Mouse (Mus musculus): Measurements from ENCODE around the gene Serpina3f. TPM values are rescaled to one million over a fixed set of nuclear protein-coding genes. Genes with fewer than 3 reads are reported as not detected.
A peak's percentile ranks its signal among the peaks of the same experiment; 100 is the strongest.
"Not testable (repeated sequence)": the region's sequence is repeated elsewhere in the genome, so short reads cannot be mapped to it uniquely, and the experiment has no call there.

Gene Serpina3f
- not detected for total RNA-seq (2021)
- long read RNA-seq, experiment 1, result 0 reads
- long read RNA-seq, experiment 2, result 0 reads

DNA sequence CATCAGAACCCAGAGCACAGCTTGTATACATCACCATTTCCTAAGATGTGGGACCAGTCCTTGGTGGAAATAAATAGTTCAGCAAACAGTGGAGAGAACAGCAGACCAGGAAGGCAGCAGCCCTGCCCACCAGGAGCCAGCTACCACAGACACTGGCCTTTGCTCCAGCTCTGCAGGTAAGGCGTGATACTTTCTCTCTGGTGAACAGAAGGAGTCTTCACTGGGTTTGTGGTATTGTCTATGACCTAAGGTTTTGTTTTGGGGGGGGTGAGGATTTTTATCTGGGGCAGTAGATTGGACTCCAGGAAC, at the start of gene Serpina3f:
TSS of gene Serpina3f (plus strand) at position 100 of the 309 bp plus-strand sequence.
- no peak for DNase-seq (ENCODE audit: low spot score in 2 of 2)

DNA sequence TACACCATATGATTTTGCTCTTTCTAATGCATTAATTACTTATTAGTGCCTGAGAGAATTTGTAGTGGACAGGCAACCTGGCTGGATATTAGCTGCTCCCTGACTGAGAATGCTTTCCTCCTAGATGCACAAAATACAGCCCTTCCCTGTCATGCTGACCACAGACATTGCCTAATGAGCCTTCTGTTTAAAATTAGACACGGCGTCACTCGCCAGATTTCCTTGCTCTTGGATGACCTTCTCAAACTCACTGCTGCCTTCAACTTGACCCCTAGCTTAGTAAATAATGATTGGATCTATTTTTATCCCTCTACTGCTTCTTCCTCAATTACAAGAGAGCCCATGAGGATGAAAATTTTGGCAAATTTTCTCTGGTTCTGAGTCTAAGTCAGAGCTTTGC, 39.6 kb upstream of the Serpina3f start:
- no peak for DNase-seq (ENCODE audit: low spot score in 2 of 2)

DNA sequence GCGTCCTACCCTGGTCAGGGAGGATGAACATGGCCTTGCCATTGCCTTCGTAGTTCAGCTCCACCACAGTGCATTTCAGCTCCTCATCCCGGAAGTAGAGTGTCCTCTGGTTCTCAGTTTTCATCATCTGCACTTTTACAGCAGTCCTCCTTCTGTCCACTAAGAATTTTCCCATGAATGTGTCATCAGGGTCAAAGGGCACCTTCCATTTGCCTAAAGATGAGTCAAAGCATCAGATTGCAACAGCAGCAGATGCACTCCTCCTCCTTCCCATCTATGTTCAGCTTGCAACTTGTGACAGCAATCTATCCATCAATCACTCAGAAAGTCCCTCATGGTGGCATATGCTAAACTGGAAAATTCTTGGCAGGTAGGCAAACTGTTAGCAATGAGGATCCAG, 38.7 kb upstream of the Serpina3f start:
- DNase-seq (ENCODE audit: low spot score in 2 of 2), result no peak

DNA sequence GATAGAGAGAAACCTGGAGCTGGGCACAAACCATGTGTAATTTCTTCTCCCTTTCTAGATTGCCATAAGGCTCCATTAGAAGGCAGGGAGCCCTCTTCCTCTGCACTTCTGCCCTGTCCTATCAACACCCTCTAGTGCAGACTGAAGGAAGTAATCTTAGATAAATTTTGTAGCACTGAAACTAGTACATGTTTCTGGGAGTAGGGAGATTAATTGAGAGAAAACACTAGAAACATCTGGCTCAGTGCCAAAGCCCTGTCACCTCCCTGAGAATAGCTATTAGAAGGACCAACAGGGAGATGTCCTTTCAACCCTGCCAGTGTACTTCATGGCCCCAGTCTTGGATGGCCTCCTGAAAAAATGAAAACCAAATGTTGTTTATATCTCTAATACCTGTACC, 35.8 kb upstream of the Serpina3f start:
- no peak for DNase-seq (ENCODE audit: low spot score in 2 of 2)

DNA sequence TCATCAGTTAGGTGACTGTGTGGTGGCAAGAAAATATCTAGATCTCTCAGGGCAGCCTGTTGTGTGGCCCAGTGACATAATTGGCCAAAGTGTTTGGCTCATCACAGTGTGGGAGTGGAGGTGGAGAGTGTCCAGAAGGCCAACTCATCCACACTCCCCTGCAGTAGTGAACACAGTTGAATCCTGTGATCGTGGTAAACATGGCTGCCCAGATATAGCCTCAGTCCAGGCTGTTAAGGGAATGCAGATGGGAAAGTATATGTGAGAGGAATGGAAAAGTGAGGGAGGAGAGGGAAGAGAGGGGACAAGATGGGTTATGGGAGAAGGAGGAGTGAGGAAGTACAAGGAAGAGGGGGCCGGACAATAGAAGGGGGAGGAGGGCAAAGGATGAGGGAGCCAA, 35.4 kb upstream of the Serpina3f start:
- no peak for DNase-seq (ENCODE audit: low spot score in 2 of 2)

DNA sequence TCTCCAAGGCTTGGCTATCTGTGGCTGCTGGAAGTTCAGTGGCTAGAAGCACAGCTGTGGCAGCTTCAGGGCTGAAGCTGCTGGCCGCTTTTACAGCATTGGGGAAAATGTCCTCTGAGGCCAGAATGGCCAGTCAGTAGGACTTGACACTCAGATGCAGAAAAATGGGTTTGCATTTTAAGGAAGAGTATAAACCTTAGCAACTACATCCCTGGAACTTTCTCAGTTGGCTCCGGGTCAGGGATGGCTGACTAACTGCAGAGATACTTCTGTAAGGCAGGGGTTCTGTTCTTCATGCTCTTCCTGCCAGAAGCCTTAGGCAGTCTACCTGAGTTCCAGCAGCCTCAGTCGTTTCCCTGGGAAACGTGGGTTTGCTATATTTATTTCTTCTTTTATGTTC, 29.3 kb upstream of the Serpina3f start:
- no peak for DNase-seq (ENCODE audit: low spot score in 2 of 2)

DNA sequence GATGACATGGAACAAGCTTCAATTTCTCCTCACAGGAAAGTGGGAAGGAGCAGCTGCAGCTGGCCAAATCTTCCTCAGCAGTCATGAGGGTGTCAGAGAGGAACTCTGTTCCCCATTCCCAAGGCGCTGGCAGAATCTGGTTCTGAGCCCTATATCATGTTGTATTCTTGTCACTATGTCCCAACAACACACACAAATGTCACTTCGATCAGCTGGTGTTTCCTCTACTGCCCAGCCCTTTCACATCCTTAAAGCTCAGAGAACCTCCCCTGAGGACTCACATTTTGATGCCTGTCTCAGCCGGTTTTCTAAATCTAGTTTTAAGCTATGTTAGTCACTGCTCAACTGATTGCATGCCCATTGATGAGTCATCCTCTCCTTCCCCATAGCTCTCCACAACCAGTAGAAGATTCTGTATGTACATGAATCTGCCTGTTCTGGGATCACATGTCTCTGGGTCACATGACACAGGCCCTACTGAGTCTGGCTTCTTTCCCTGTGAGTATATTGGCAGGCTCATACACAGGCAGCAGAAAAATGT, 28.2 kb upstream of the Serpina3f start:
- no peak for DNase-seq (ENCODE audit: low spot score in 2 of 2)

DNA sequence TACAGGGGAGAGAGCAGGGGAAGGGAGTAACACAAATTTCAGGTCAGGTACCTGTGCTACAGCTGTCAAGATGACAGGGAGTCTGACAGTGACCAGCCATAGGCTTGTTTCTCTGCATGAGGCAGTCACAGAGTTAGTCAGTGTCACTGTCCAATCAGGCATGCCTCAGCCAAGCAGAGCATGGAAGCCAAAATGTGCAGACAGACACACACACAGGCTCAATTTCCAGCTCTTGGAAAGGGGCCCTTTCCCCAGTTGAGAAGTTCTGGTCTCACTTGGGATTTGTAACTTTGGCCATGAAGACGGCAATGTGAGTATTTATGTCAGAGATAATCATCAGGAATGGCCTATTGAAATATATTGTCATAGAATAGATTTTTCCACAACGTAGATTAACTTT, 25.1 kb upstream of the Serpina3f start:
- DNase-seq (ENCODE audit: low spot score in 2 of 2), result no peak

DNA sequence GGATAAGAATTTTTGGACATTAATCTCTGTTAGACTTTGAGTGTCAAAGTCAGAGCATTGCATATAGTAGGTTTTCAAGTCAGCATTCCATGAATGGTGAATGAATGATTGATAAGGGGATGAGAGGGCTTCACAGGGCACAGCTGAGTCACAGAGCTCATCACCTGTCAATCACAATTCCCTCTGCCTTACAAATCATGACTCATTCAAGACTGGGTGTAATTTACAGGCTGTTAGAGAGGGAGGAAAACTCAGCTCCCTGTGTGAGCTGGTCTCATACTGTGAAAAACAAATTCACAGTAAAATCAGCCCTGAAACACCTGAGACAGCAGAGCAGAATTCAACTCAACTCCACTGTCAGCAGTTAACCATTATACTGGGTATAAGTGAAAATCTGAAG, 23.5 kb upstream of the Serpina3f start:
- DNase-seq (ENCODE audit: low spot score in 2 of 2), result no peak

DNA sequence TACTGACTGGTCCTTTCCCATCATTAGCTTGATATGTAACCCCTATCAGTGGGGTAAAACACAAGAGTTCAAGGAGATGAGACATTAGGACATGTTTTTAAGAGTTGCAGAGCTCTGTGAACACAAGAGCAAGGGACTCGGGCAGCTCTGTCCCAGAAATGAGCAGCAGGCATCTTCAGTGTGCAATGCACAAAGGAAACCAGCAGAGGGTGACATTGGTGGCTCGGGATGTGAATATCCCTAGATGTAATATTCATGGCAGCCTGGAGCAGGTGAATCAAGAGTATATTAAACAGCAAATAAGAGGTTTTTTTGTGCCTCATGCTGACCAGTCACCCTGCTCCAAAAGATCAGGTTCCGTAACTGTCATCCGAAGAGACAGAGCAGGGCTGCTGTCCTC, 5.2 kb upstream of the Serpina3f start:
- no peak for DNase-seq (ENCODE audit: low spot score in 2 of 2)

DNA sequence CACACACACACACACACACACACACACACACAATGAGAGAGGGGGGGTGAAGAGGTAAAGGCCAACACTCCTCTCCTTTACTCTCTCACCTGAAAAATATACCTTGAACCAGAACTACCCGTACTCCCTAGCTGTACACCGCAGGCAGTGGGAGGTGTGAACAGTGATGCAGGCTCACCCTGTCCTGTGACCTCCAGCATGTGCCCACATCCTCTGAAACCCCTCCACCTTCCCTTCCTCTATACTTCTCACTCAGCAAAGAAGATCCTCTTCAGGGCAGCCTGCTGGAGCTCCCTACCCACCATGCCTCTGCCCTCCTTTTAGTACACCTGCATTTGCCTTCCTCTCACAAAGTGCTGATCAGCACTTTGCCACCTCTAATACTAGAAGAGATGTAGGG, 4.5 kb upstream of the Serpina3f start:
- DNase-seq (ENCODE audit: low spot score in 2 of 2), result no peak

DNA sequence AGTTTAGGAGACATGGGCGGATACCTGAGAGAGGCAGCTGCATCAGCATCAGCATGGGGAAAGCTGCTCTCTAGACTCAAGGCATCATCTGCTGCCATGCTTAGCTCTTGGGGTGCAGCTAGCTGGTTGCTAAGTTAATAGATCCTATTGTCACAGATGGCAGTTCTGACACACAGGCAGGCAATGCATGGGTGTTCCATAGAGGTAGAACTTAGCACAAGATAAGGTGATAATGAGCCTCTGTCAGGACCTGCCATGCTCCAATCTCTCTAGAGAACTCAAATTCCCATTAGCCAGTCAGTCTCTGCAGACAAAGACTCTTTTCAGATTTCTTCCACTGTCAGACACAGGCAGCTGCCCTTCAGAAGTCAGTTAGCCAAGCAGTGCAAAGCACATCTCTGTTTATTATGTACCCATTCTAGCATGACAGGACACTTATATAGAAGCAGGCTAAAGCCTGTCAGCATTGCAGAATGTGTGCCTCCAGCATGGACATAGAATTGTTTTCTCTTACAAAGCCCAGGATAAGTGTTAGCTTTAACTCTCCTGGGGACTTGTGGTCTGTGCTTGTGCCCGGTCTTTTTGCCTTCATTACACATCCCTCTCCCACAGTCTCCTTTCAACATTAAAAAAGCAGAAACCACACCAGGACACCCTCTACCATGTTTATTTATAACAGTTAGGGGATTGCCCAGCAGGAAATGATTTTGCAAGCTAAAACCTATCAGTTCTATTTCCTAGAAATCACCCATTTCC, 477 bp upstream of the Serpina3f start:
- DNase-seq (ENCODE audit: low spot score in 2 of 2), result no peak

DNA sequence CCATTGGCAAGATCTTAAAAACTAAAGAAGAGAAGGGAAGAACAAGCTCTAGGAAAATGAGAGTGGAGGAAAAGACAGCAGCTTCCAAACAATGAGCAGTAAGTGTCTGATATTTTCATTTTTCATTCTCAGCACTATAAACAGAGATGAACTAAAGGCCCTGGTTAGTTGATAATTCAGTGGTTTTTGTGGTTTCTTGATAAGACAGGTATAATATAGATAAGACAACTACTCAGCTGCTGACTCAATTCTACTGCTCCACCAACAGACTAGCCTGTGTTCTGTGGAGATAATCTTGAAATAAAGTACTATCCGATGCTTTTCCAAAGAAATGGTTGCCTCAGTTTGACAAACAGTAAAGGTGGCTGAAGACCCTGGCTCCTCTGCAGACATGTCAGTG, 905 bp downstream of the Serpina3f start:
- no peak for DNase-seq (ENCODE audit: low spot score in 2 of 2)

DNA sequence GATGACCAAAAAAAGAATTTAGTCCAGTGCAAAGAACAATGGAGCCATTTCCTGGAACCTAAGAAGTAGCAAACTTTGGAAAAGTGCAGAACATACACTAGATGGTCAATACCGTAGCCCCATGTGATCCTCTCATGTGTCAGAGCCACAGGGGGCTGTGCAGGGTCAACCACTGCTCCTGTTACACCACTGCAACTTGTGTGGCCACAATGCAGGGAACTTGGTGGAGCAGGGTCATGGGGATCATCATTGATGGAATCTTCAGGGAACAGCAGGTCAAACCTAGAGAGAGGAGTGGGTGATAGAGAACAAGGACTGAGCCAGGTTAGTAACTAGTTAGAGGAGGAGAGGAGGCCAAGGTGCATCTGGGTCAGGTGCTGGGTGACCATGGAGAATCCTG, 7.3 kb downstream of the Serpina3f start:
- no peak for DNase-seq (ENCODE audit: low spot score in 2 of 2)

DNA sequence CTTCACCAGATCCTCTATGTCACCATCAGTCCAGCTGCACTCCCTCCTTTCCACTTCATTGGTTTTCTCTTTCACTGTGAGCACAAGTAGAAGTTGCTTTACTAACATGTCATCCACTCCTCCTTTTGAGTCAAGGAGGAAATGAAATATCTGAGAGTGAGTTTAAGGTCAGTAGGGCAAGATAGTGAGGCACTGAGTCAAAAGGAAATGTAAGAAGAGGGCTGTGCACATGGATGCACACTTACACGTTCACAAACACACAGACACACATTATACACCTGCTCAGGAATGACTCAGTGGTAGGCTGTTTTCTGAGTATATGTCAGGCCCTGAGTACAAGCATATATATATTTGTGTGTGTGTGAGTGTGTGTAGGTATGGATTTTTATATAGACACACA, 9.3 kb downstream of the Serpina3f start:
- no peak for DNase-seq (ENCODE audit: low spot score in 2 of 2)

DNA sequence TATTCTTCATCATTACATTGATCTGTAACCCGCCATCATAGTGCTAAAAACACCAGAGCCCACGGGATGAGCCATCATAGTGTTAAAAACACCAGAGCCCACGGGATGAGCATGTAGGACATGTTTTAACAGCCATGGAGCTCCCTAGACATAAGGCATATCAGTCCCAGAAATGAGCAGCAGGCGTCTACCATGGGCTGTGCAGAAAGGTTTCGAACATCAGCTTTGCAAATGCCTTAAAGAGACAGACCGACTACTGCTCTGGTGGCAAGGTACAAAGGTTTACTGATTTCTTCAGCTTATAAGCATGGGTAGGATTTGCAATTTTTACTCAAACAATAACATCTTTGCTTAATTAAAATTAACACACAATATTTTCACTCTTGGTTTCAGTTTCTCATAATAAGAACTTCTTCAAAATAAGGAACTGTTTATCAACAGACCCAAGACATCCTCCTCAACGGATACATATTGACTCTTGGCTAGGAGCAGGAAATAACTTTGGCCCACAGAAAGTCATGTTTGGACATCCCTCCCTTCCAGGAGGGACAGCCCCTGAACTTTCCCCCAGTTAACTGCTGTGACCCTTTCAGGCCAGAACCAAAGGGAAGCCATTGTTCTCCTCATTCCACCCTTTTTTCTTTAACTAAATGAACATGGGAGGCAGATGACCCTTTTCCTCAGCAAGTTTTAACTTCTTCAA, 10.4 kb downstream of the Serpina3f start:
- DNase-seq (ENCODE audit: low spot score in 2 of 2), result no peak

DNA sequence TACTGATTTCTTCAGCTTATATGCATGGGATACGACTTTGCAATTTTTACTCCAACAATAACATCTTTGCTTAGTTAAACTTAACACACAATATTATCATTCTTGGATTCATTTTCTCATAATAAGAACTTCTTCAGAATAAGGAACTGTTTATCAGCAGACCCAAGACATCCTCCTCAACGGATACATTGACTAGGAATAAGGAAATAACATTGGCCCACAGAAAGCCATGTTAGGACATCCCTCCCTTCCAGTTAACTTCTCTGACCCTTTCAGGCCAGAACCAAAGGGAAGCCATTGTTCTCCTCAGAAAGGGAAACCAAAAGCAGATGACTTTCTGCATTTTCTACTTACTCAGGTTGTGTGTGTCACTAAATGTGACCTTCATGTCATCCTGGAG, 16.4 kb downstream of the Serpina3f start:
- DNase-seq (ENCODE audit: low spot score in 2 of 2), result no peak

DNA sequence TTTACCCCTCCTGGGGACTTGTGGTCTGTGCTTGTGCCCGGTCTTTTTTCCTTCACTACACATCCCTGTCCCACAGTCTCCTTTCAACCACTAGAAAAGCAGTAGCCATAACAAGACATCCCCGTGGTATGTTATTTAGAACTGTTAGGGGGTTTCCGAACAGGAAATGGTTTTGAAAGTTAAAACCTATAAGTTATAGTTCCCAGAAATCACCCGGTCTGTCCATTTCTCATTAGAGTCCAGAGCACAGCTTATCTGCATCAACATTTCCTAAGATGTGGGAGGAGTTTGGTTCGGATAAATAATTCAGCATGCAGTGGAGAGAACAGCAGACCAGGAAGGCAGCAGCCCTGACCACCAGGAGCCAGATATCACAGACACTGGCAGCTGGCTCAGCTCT, 21.6 kb downstream of the Serpina3f start, which contains the start of gene Serpina3g:
TSS of gene Serpina3g (plus strand) at position 331 of the 400 bp plus-strand sequence.
- no peak for DNase-seq (ENCODE audit: low spot score in 2 of 2)

DNA sequence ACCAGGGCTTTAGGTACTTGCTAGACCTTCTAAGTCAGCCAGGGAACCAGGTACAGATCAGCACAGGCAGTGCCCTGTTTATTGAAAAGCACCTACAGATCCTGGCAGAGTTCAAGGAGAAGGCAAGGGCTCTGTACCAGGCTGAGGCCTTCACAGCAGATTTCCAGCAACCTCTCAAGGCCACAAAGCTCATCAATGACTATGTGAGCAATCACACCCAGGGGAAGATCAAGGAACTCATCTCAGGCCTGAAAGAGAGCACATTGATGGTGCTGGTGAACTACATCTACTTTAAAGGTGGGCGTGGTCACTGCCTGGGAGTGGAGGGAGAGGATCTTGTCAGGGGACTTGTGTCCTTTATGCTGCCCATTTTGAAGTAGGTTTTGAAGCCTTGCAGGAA, 23.7 kb downstream of the Serpina3f start:
- DNase-seq (ENCODE audit: low spot score in 2 of 2), result not testable (repeated sequence)

DNA sequence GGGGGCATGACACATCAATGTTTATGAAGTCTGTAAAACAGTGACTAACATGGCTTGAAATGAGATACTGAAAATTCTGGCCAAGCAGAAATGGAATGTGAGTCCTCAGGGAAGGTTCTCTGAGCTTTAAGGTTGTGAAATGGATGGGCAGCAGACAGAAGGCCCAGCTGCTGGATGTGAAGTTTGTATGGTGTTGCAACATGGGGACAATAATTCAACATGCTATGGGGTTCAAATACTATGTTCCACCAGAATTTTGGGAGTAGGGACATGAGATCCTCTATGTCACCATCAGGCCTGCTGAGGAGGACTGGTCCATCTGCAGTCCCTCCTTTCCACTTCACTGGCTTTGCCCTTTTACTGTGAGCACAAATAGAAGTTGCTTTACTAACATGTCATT, 29.0 kb downstream of the Serpina3f start:
- no peak for DNase-seq (ENCODE audit: low spot score in 2 of 2)

DNA sequence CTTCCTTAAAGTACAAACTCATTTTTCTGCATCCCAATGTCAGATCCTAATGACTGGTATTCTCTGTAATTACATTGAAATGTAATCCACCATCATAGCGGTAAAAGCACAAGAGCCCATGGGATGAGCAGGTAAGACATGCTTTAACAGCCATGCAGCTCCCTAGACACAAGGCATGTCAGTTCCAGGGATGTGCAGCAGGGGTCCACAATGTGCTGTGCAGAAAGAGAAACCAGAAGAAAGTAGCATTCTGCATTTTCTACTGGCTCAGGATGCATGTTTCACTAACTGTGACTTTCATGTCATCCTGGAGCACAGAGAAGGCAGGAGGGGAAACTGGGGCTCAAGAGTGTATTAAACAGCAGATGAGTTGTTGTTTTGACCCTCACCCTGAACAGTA, 30.7 kb downstream of the Serpina3f start:
- peak in 1 of 2 experiments; percentile 10 for DNase-seq (ENCODE audit: low spot score in 2 of 2)

DNA sequence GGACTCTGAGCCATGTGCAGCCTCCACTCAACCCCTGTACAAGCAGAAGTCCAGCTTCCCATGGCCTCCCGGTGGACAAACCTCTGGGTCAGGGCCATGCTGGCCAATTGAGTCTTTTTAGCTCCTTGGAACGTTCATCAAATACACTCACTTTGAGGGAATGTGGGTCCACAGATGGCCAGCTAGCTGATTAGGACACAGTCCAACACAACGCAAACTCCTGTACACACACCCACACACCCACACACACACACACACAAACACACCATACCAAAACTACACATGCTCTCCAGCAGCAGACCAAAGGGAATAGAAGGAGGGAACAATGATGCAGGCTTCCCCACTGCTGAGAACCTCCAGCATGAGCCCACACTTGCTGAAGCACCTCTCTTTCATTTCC, 31.3 kb downstream of the Serpina3f start:
- peak in 1 of 2 experiments; percentile 10 for DNase-seq (ENCODE audit: low spot score in 2 of 2)

DNA sequence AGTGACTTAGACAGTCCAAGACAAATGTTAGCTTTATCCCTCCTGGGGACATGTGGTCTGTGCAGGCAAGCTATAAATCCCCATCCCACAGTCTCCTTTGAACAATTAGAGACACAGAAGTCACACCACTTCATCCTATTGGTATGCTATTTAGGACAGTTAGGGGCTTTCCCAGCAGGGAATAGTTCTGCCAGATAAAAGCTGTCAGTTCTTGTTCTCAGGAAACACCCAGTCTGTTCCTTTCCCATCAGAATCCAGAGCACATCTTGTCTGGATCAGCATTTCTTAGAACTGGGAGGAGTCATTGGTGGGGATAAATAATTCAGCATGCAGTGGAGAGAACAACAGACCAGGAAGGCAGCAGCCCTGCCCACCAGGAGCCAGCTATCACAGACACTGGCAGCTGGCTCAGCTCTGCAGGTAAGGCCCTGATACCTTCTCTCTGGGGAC, 33.2 kb downstream of the Serpina3f start:
- no peak for DNase-seq (ENCODE audit: low spot score in 2 of 2)

Data from gastrocnemius, postnatal 4 days (tissue).